In genomic region chr1:163843899-163844298, GRCm38 (mm10) we compare ENCODE assay signal across 22 mouse cellular contexts.
DNase-seq lines count a peak whose midpoint lies in the region; ATAC-seq and TF ChIP-seq lines count a peak whose summit lies in the region.
"Had no signal": no experiment of that assay in that cellular context is flagged by ENCODE, and none has a peak within 500 bp of the region (broad histone marks: within the 10 kb centered on the region; RNA-seq: fewer than 3 reads in every experiment).

No protein-coding gene starts in this region.

- H3K9ac ChIP-seq in forebrain, embryonic 14.5 days (ENCODE audit: low read length), result no peak overlapping the region
- H3K9ac ChIP-seq in forebrain, embryonic 13.5 days, result no peak overlapping the region
- no peak overlapping the region for H3K9ac ChIP-seq in limb, embryonic 14.5 days (ENCODE audit: low read depth, low read length, severe bottlenecking)
- H3K9ac ChIP-seq: embryonic facial prominence, embryonic 12.5 days; forebrain, postnatal 0 days; hindbrain, embryonic 13.5 days had no signal

- no peak overlapping the region for H3K27ac ChIP-seq in forebrain, embryonic 14.5 days (ENCODE audit: low read depth, low read length)
- H3K27ac ChIP-seq in forebrain, embryonic 13.5 days, result no peak overlapping the region
- no peak overlapping the region for H3K27ac ChIP-seq in embryonic facial prominence, embryonic 10.5 days (replicated peaks)
- H3K27ac ChIP-seq in limb, embryonic 10.5 days, result peak overlapping the region; percentile 80
- no peak overlapping the region for H3K27ac ChIP-seq in limb, embryonic 14.5 days (replicated peaks; ENCODE audit: low read depth, low read length)
- H3K27ac ChIP-seq: embryonic facial prominence, embryonic 12.5 days; heart, embryonic 10.5 days; hindbrain, embryonic 13.5 days had no signal

- H3K4me1 ChIP-seq in forebrain, embryonic 14.5 days (ENCODE audit: control insufficient read depth, insufficient read depth, low read length), result no peaks in the 10 kb centered on the region
- no peaks in the 10 kb centered on the region for H3K4me1 ChIP-seq in forebrain, embryonic 13.5 days
- H3K4me1 ChIP-seq in embryonic facial prominence, embryonic 10.5 days, result peaks cover 11% of the 10 kb centered on the region; the same call in 1 of the 2 replicates
- peaks cover 54% of the 10 kb centered on the region for H3K4me1 ChIP-seq in limb, embryonic 10.5 days
- 0 out of 2 replicates have a peak, but pooled peaks cover 3% of the 10 kb centered on the region for H3K4me1 ChIP-seq in limb, embryonic 14.5 days (ENCODE audit: control insufficient read depth, insufficient read depth, low read length)
- H3K4me1 ChIP-seq: embryonic facial prominence, embryonic 12.5 days; heart, embryonic 10.5 days; hindbrain, embryonic 13.5 days had no signal

- intact Hi-C loops in heart, postnatal 10 days (cut with DNase I), result no loop called here

- peak; percentile 5 for DNase-seq in forebrain, embryonic 14.5 days (ENCODE audit: low spot score)
- DNase-seq in embryonic facial prominence, embryonic 10.5 days (ENCODE audit: low spot score), result peak; percentile 20
- DNase-seq in limb, embryonic 10.5 days (ENCODE audit: low spot score), result no peak
- DNase-seq in limb, embryonic 14.5 days (ENCODE audit: low spot score), result peak; percentile 48
- DNase-seq in frontal cortex, postnatal 36 days (ENCODE audit: low spot score in 2 of 2), result no peak
- DNase-seq in adipocyte (ENCODE audit: low spot score), result no peak
- no peak for DNase-seq in heart, postnatal 10 days
- DNase-seq: adrenal gland, adult 2 months; adrenal gland, postnatal 25 days; cerebellum, adult 2 months; cerebellum, postnatal 10 days; forebrain, postnatal 0 days; gastrocnemius, postnatal 36 days; heart, adult 18-20 months; heart, postnatal 14 days had no signal

- no peak for ATAC-seq in forebrain, embryonic 14.5 days
- no peak for ATAC-seq in forebrain, embryonic 13.5 days
- no peak; the same call in 1 of the 2 replicates for ATAC-seq in limb, embryonic 14.5 days (ENCODE audit: low FRiP score, low read depth)
- ATAC-seq: activated CD4-positive, CD25-positive, alpha-beta regulatory T cell, adult 4 months; forebrain, postnatal 0 days; intestine, embryonic 16.5 days; Patski had no signal

- no peak for TF ChIP-seq POLR2A in limb, embryonic 14.5 days (IDR thresholded peaks at IDR 0.05; ENCODE audit: borderline replicate concordance, extremely low read depth, insufficient read depth, insufficient read length)

- no peak overlapping the region for H3K4me3 ChIP-seq in forebrain, embryonic 14.5 days (ENCODE audit: low read depth, low read length)
- H3K4me3 ChIP-seq in forebrain, embryonic 13.5 days, result no peak overlapping the region
- no peak overlapping the region for H3K4me3 ChIP-seq in embryonic facial prominence, embryonic 10.5 days
- H3K4me3 ChIP-seq in limb, embryonic 10.5 days, result no peak overlapping the region
- H3K4me3 ChIP-seq in limb, embryonic 14.5 days (replicated peaks; ENCODE audit: low read length), result no peak overlapping the region
- H3K4me3 ChIP-seq: embryonic facial prominence, embryonic 12.5 days; heart, embryonic 10.5 days; hindbrain, embryonic 13.5 days had no signal

- H3K9me3 ChIP-seq in forebrain, embryonic 14.5 days (replicated peaks; ENCODE audit: control insufficient read depth, low read length), result no peaks in the 10 kb centered on the region
- H3K9me3 ChIP-seq in forebrain, embryonic 13.5 days (replicated peaks), result no peaks in the 10 kb centered on the region
- no peaks in the 10 kb centered on the region for H3K9me3 ChIP-seq in embryonic facial prominence, embryonic 10.5 days
- no peaks in the 10 kb centered on the region for H3K9me3 ChIP-seq in limb, embryonic 10.5 days (replicated peaks)
- H3K9me3 ChIP-seq in limb, embryonic 14.5 days (ENCODE audit: control insufficient read depth, low read length), result no peaks in the 10 kb centered on the region
- H3K9me3 ChIP-seq: embryonic facial prominence, embryonic 12.5 days; heart, embryonic 10.5 days; hindbrain, embryonic 13.5 days had no signal

- H3K4me2 ChIP-seq in forebrain, embryonic 14.5 days (ENCODE audit: low read length), result no peak overlapping the region
- no peak overlapping the region for H3K4me2 ChIP-seq in forebrain, embryonic 13.5 days
- H3K4me2 ChIP-seq in limb, embryonic 14.5 days (replicated peaks; ENCODE audit: low read depth, low read length, severe bottlenecking), result no peak overlapping the region
- H3K4me2 ChIP-seq: embryonic facial prominence, embryonic 12.5 days; hindbrain, embryonic 13.5 days had no signal

- no peaks in the 10 kb centered on the region for H3K27me3 ChIP-seq in forebrain, embryonic 14.5 days (replicated peaks; ENCODE audit: control insufficient read depth, insufficient read depth, low read length)
- no peaks in the 10 kb centered on the region for H3K27me3 ChIP-seq in forebrain, embryonic 13.5 days
- H3K27me3 ChIP-seq in embryonic facial prominence, embryonic 10.5 days (replicated peaks; ENCODE audit: low read depth, poor library complexity, severe bottlenecking), result no peaks in the 10 kb centered on the region
- H3K27me3 ChIP-seq in limb, embryonic 10.5 days (ENCODE audit: low read depth, poor library complexity, severe bottlenecking), result no peaks in the 10 kb centered on the region
- no peaks in the 10 kb centered on the region for H3K27me3 ChIP-seq in limb, embryonic 14.5 days (ENCODE audit: control insufficient read depth, insufficient read depth, low read length)
- H3K27me3 ChIP-seq: embryonic facial prominence, embryonic 12.5 days; hindbrain, embryonic 13.5 days; Patski had no signal

- H3K36me3 ChIP-seq in forebrain, embryonic 14.5 days (ENCODE audit: control insufficient read depth, insufficient read depth, low read length), result peaks cover 9% of the 10 kb centered on the region
- peaks cover 16% of the 10 kb centered on the region for H3K36me3 ChIP-seq in forebrain, embryonic 13.5 days (ENCODE audit: poor library complexity, severe bottlenecking)
- H3K36me3 ChIP-seq in embryonic facial prominence, embryonic 10.5 days (replicated peaks), result peaks cover 18% of the 10 kb centered on the region
- H3K36me3 ChIP-seq in limb, embryonic 10.5 days, result peaks cover 14% of the 10 kb centered on the region
- 0 out of 2 replicates have a peak, but pooled peaks cover 14% of the 10 kb centered on the region for H3K36me3 ChIP-seq in limb, embryonic 14.5 days (ENCODE audit: control insufficient read depth, insufficient read depth, low read length)

Comparison
In these comparisons a context has a peak if more than half of its experiments do, and no peak if none do; other contexts are left out.
1. DNase-seq: peak in forebrain, embryonic 14.5 days (single experiment), embryonic facial prominence, embryonic 10.5 days (single experiment) and limb, embryonic 14.5 days (single experiment); none in limb, embryonic 10.5 days (single experiment), frontal cortex, postnatal 36 days (0 of 2), adipocyte (single experiment) and heart, postnatal 10 days (0 of 2).